Mouse (Mus musculus): ENCODE data around the gene Aurka. TPM values are rescaled to one million over a fixed set of nuclear protein-coding genes. Genes with fewer than 3 reads are reported as not detected.

Aurka gene
- polyA plus RNA-seq, 1 experiment from 2014 or later: 112 TPM

DNA sequence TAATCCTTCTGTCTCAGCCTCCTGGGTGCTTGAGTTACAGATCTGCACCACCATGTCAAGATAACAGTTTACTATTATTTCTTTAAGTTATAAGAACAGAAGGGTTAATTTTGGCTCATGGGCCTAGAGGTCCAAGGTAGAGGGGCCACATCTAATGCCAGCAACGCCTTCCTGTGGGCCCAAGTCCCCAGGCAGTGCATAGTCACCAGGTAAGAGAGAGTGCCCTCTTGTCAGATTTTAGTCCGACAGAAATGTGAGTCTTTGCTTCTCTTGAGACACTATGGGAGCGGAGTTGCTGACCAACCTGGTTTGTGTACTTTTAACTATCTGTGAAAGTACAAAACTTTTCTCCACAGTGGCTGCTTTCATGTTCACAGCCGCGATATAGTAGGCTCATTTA, 25.7 kb downstream of the Aurka start:
- ATAC-seq (ENCODE audit: low FRiP score, low TSS enrichment): peak; percentile 1; the same call in 1 of the 2 replicates
- Histone ChIP-seq H3K36me3 (ENCODE audit: insufficient read depth, low read length) (no peaks in the 10 kb centered on the region), H3K4me2 (replicated peaks; ENCODE audit: low read depth, low read length) (peak overlapping the region; percentile 94), H3K4me3 (ENCODE audit: low read length) (peak overlapping the region; percentile 57), H3K9me3 (ENCODE audit: low read length) (no peaks in the 10 kb centered on the region), H3K4me1 (ENCODE audit: insufficient read depth, low read length) (peaks cover 7% of the 10 kb centered on the region), H3K27me3 (ENCODE audit: insufficient read depth, low read length) (no peaks in the 10 kb centered on the region), H3K27ac (ENCODE audit: low read length) (no peak overlapping the region), H3K9ac (replicated peaks; ENCODE audit: low read length) (peak overlapping the region; percentile 27; the same call in 1 of the 2 replicates)
- WGBS: 35% methylated on average over 5 of the region's 5 CpGs

DNA sequence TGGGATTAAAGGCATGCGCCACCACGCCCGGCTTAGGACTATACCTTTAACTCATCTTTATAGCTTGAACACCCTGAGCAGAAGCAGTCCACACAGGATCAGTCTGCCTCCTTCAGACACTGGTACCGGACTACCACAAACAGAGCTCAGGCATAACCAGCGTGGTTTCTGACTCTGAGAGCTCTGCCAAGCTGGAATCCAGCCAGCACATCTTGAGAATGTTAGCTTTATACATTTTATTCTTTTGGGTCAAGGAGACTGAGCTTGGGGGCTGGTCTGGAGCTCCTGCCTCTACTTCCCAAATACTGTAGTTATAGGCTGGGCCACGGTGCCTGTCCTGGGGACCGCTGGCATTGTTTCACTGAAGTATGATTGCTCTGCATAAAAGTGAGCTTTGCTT, 26.6 kb downstream of the Aurka start:
- 91% methylated on average over 7 of the region's 7 CpGs for WGBS
- Histone ChIP-seq H3K4me3 (ENCODE audit: low read length) (no peak overlapping the region), H3K4me2 (replicated peaks; ENCODE audit: low read depth, low read length) (no peak overlapping the region), H3K9me3 (ENCODE audit: low read length) (no peaks in the 10 kb centered on the region), H3K27me3 (ENCODE audit: insufficient read depth, low read length) (no peaks in the 10 kb centered on the region), H3K4me1 (ENCODE audit: insufficient read depth, low read length) (peaks cover 7% of the 10 kb centered on the region), H3K27ac (ENCODE audit: low read length) (no peak overlapping the region), H3K36me3 (ENCODE audit: insufficient read depth, low read length) (no peaks in the 10 kb centered on the region), H3K9ac (replicated peaks; ENCODE audit: low read length) (no peak overlapping the region)
- no peak for ATAC-seq (ENCODE audit: low FRiP score, low TSS enrichment)

DNA sequence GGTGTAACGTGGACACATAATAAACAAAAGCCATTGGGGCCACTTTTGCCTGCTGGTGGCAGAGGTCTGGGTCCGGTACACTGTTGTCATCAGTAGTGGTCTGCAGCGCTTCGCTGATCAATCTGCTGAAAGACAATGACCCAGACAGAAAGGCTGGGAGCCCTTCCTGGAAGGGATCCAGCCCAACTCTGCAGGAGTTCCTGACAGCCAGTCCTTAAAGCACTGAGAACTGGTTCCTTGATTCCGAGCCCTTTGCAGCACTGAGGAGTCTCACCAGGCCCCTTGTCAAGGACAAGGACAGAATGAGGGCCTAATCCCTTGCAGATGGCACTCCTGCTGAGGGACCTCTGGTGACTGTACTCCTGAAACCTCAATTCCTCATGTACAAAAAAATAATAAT, 28.7 kb downstream of the Aurka start:
- H3K36me3 ChIP-seq (ENCODE audit: insufficient read depth, low read length): no peaks in the 10 kb centered on the region
- peaks cover 7% of the 10 kb centered on the region for H3K4me1 ChIP-seq (ENCODE audit: insufficient read depth, low read length)
- no peak overlapping the region for H3K4me2 ChIP-seq (replicated peaks; ENCODE audit: low read depth, low read length)
- H3K9me3 ChIP-seq (ENCODE audit: low read length): no peaks in the 10 kb centered on the region
- no peak overlapping the region for H3K4me3 ChIP-seq (ENCODE audit: low read length)
- WGBS: 55% methylated on average over 5 of the region's 5 CpGs
- H3K9ac ChIP-seq (replicated peaks; ENCODE audit: low read length): no peak overlapping the region
- no peaks in the 10 kb centered on the region for H3K27me3 ChIP-seq (ENCODE audit: insufficient read depth, low read length)
- no peak overlapping the region for H3K27ac ChIP-seq (ENCODE audit: low read length)
- no peak for ATAC-seq (ENCODE audit: low FRiP score, low TSS enrichment)

DNA sequence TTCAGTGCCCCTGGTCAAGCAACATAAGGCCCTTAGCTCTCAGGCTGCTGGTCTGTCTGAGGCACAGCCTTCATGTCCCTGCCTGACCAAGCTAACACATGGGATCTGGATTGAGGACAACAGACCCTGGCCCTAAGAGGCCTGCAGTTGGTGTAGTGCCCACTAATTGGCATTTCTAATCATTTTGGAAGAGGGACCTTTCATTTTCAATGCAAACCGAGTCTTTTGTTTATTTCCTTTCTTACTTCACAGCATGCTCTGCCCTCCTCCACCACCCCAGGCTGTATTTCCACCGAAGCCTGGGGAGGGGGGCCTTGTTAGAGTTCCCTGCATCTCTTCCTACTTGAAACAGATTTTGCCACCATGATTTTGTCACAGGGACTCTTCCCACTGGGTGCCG, 29.4 kb downstream of the Aurka start:
- WGBS: 78% methylated on average over 3 of the region's 3 CpGs
- Histone ChIP-seq H3K4me2 (replicated peaks; ENCODE audit: low read depth, low read length) (no peak overlapping the region), H3K9me3 (ENCODE audit: low read length) (no peaks in the 10 kb centered on the region), H3K27ac (ENCODE audit: low read length) (no peak overlapping the region), H3K9ac (replicated peaks; ENCODE audit: low read length) (no peak overlapping the region), H3K4me1 (ENCODE audit: insufficient read depth, low read length) (peaks cover 7% of the 10 kb centered on the region), H3K36me3 (ENCODE audit: insufficient read depth, low read length) (no peaks in the 10 kb centered on the region), H3K4me3 (ENCODE audit: low read length) (no peak overlapping the region), H3K27me3 (ENCODE audit: insufficient read depth, low read length) (no peaks in the 10 kb centered on the region)
- no peak for ATAC-seq (ENCODE audit: low FRiP score, low TSS enrichment)

DNA sequence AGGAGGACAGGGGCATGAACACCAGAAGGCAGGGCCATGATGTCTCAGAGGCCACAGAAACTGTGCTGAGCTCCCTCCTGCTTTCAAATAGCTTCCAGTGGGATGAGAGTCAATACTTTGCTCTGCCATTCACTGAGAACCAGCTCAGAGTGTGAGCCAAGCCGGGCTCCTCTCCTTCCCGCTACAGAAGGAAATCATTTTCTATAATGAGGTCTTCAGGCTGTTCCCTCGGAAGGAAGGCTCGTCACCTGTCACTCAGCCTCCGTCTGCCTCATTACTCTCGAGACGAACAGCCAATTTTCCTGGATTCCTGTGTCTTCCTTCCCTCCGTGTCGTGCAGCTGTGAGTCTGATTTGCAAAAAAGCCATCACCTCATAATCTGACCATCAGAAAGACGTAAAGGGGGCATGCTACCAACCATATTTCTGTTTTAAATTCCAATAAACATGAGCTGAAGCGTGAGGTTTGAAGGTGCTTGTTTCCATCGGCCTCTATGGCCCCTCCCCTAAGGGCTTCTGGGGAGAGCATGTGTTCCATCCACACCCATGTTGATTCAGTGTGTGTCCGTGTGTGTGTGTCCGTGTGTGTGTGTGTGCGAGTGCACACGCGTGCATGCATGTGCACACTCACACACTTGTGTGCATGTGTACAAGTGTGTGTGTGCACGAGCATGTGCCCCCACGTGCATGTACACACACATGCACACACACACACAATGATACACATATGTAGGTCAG, 32.0 kb downstream of the Aurka start:
- WGBS: 63% methylated on average over 19 of the region's 19 CpGs
- Histone ChIP-seq H3K9ac (replicated peaks; ENCODE audit: low read length) (no peak overlapping the region), H3K4me3 (ENCODE audit: low read length) (no peak overlapping the region), H3K4me1 (ENCODE audit: insufficient read depth, low read length) (no peaks in the 10 kb centered on the region), H3K27ac (ENCODE audit: low read length) (no peak overlapping the region), H3K36me3 (ENCODE audit: insufficient read depth, low read length) (no peaks in the 10 kb centered on the region), H3K4me2 (replicated peaks; ENCODE audit: low read depth, low read length) (no peak overlapping the region), H3K27me3 (ENCODE audit: insufficient read depth, low read length) (no peaks in the 10 kb centered on the region), H3K9me3 (ENCODE audit: low read length) (no peaks in the 10 kb centered on the region)
- ATAC-seq (ENCODE audit: low FRiP score, low TSS enrichment): no peak

DNA sequence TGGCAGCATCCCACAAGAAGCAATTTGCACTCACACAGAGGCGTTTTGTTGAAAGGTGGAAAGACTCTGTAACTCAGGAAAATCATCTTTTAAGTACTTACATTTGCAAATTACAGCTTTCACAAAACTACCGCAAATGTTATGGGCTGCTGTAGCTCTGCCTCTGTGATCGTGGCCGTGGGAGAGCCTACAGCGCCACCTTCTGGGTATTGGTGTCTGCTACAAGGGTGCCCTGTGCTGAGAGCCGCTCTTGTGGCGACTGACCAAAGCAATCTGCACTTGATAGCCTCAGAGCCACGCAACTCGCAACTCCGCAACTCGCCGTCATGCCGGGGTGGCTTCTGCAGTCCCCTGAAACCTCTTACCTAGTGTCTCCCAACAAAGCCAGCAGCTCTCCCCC, 41.2 kb downstream of the Aurka start:
- Histone ChIP-seq H3K4me2 (replicated peaks; ENCODE audit: low read depth, low read length) (no peak overlapping the region), H3K4me3 (ENCODE audit: low read length) (no peak overlapping the region), H3K27me3 (ENCODE audit: insufficient read depth, low read length) (peaks cover 4% of the 10 kb centered on the region; the same call in 1 of the 2 replicates), H3K4me1 (ENCODE audit: insufficient read depth, low read length) (no peaks in the 10 kb centered on the region), H3K36me3 (ENCODE audit: insufficient read depth, low read length) (no peaks in the 10 kb centered on the region), H3K9ac (replicated peaks; ENCODE audit: low read length) (no peak overlapping the region), H3K27ac (ENCODE audit: low read length) (no peak overlapping the region), H3K9me3 (ENCODE audit: low read length) (0 out of 2 replicates have a peak, but pooled peaks cover 3% of the 10 kb centered on the region)
- WGBS: 5% methylated on average over 13 of the region's 13 CpGs
- ATAC-seq (ENCODE audit: low FRiP score, low TSS enrichment): peak; percentile 61; the same call in 1 of the 2 replicates

DNA sequence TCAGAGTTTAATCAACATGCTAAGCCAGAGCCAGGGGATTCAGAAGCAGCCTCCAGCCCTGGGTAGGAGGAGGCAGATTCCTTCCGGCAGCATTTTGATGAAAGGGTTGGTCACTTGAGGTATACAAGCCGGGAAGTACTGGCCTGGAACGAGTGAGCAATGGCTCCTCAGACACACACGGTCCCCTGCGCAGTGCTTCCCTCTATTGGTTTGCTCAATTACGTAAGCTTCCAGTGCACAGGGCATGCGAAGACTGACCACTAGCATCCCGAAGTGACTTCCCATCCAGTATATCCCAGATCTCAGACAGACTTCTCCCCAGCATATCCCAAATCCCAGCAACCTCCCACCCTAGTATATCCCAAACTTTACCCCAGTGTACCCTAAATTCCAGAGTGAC, 42.1 kb downstream of the Aurka start:
- H3K36me3 ChIP-seq (ENCODE audit: insufficient read depth, low read length): no peaks in the 10 kb centered on the region
- WGBS: 52% methylated on average over 8 of the region's 8 CpGs
- no peaks in the 10 kb centered on the region for H3K4me1 ChIP-seq (ENCODE audit: insufficient read depth, low read length)
- no peak overlapping the region for H3K9ac ChIP-seq (replicated peaks; ENCODE audit: low read length)
- H3K27me3 ChIP-seq (ENCODE audit: insufficient read depth, low read length): peaks cover 4% of the 10 kb centered on the region; the same call in 1 of the 2 replicates
- no peak overlapping the region for H3K4me3 ChIP-seq (ENCODE audit: low read length)
- 0 out of 2 replicates have a peak, but pooled peaks cover 3% of the 10 kb centered on the region for H3K9me3 ChIP-seq (ENCODE audit: low read length)
- H3K27ac ChIP-seq (ENCODE audit: low read length): no peak overlapping the region
- no peak for ATAC-seq (ENCODE audit: low FRiP score, low TSS enrichment)
- H3K4me2 ChIP-seq (replicated peaks; ENCODE audit: low read depth, low read length): no peak overlapping the region

DNA sequence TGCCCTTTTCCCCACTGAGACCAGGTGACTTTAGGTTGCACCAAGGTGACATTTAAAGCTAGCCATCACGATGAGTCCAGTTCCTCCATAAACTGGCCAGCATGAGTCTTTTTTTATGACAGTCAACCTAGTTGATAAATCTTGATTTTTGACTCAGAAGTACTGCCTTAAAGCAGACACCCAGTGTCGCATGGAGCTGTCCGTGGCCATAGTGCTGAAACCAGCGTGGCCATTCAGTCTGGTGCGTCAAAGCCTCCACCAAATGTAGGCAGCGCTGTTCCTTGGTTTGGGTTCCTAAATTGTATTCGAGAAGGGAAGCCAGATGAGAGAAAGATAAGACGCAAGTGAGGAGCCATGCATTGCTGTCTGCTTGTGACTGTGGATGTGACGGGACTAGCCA, 49.5 kb downstream of the Aurka start:
- ATAC-seq (ENCODE audit: low FRiP score, low TSS enrichment): 0 out of 2 replicates have a peak, but pooled peaks have one; percentile 46
- no peak overlapping the region for H3K27ac ChIP-seq (ENCODE audit: low read length)
- H3K4me3 ChIP-seq (ENCODE audit: low read length): no peak overlapping the region
- no peak overlapping the region for H3K4me2 ChIP-seq (replicated peaks; ENCODE audit: low read depth, low read length)
- no peaks in the 10 kb centered on the region for H3K9me3 ChIP-seq (ENCODE audit: low read length)
- H3K27me3 ChIP-seq (ENCODE audit: insufficient read depth, low read length): no peaks in the 10 kb centered on the region
- H3K4me1 ChIP-seq (ENCODE audit: insufficient read depth, low read length): no peaks in the 10 kb centered on the region
- no peaks in the 10 kb centered on the region for H3K36me3 ChIP-seq (ENCODE audit: insufficient read depth, low read length)
- 18% methylated on average over 9 of the region's 9 CpGs for WGBS
- no peak overlapping the region for H3K9ac ChIP-seq (replicated peaks; ENCODE audit: low read length)

DNA sequence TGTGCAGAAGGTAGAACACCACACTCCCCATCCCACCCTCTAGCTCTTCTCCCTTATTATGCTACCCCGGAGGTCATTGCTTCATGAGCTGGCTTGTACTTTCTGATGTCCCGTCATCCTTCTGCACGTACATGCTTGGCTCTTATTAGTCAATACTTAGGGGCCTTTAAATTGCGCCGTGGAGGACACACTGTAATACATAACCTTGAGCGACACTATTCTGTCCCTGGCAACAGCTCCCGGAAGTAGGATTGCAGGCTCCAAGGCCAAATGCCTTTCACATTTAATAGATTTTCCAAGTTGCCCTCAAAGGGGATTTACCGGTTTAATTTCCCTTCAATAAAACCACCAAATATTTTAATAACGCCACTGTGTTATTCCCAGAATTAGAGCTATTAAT, 58.6 kb downstream of the Aurka start:
- Histone ChIP-seq H3K27me3 (ENCODE audit: insufficient read depth, low read length) (no peaks in the 10 kb centered on the region), H3K4me3 (ENCODE audit: low read length) (no peak overlapping the region), H3K27ac (ENCODE audit: low read length) (no peak overlapping the region), H3K4me2 (replicated peaks; ENCODE audit: low read depth, low read length) (no peak overlapping the region), H3K36me3 (ENCODE audit: insufficient read depth, low read length) (no peaks in the 10 kb centered on the region), H3K9me3 (ENCODE audit: low read length) (no peaks in the 10 kb centered on the region), H3K4me1 (ENCODE audit: insufficient read depth, low read length) (no peaks in the 10 kb centered on the region), H3K9ac (replicated peaks; ENCODE audit: low read length) (no peak overlapping the region)
- WGBS: 92% methylated on average over 9 of the region's 9 CpGs
- no peak for ATAC-seq (ENCODE audit: low FRiP score, low TSS enrichment)

DNA sequence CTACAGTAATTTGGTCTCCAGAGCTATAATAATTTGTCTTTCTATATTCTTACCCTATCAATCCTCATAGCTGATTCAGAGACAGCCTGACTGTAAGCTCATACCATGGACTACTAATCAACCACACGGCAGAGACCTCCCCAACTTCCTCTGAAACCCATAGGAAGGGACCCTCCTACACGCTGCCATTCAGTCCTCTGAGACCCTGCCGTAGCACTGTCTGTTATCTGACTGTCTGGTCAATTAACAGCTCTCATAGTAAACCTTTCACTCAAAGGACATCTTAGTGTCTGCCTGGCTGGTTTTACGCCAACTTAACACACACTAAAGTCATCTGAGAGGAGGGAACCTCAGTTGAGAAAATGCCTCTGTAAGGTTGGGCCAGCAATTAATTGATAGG, 63.8 kb downstream of the Aurka start:
- Histone ChIP-seq H3K9ac (replicated peaks; ENCODE audit: low read length) (no peak overlapping the region), H3K4me1 (ENCODE audit: insufficient read depth, low read length) (no peaks in the 10 kb centered on the region), H3K9me3 (ENCODE audit: low read length) (no peaks in the 10 kb centered on the region), H3K4me2 (replicated peaks; ENCODE audit: low read depth, low read length) (no peak overlapping the region), H3K36me3 (ENCODE audit: insufficient read depth, low read length) (no peaks in the 10 kb centered on the region), H3K4me3 (ENCODE audit: low read length) (no peak overlapping the region), H3K27me3 (ENCODE audit: insufficient read depth, low read length) (no peaks in the 10 kb centered on the region), H3K27ac (ENCODE audit: low read length) (no peak overlapping the region)
- peak; percentile 51; the same call in 1 of the 2 replicates for ATAC-seq (ENCODE audit: low FRiP score, low TSS enrichment)
- 19% methylated on average over 4 of the region's 4 CpGs for WGBS
